Mouse (Mus musculus): ENCODE measurements around the gene Celsr2. TPM values are rescaled to one million over a fixed set of nuclear protein-coding genes. Genes with fewer than 3 reads are reported as not detected.
A peak's percentile ranks its signal among the peaks of the same experiment; 100 is the strongest.

Celsr2 gene
- polyA plus RNA-seq, 1 experiment from 2014 or later = 59.4 TPM

- no peak overlapping the region for H3K4me2 ChIP-seq (ENCODE audit: low read length)
- no peak overlapping the region for H3K27ac ChIP-seq (replicated peaks; ENCODE audit: low read depth, low read length)
- H3K36me3 ChIP-seq (ENCODE audit: control insufficient read depth, insufficient read depth, low read length) = peaks cover 62% of the 10 kb centered on the region
- 18% methylated on average over 10 of the region's 10 CpGs for WGBS
- H3K4me1 ChIP-seq (ENCODE audit: control insufficient read depth, insufficient read depth, low read length) = no peaks in the 10 kb centered on the region
- no peak overlapping the region for H3K9ac ChIP-seq (replicated peaks; ENCODE audit: low read length)
- DNase-seq (no peak), ATAC-seq (ENCODE audit: low FRiP score, low TSS enrichment) (no peak)
- H3K9me3 ChIP-seq (ENCODE audit: control insufficient read depth, low read length) = no peaks in the 10 kb centered on the region
- no peaks in the 10 kb centered on the region for H3K27me3 ChIP-seq (ENCODE audit: control insufficient read depth, insufficient read depth, low read length)
- H3K4me3 ChIP-seq (replicated peaks; ENCODE audit: low read depth, low read length) = no peak overlapping the region
These were observed 23.1 kb downstream of the Celsr2 start for GRCm38 (mm10) chr3:108392299-108392698.

GRCm38 (mm10) chr3:108389111-108389545 is 26.2 kb downstream of the Celsr2 start:
- peak; percentile 80 for ATAC-seq (ENCODE audit: low FRiP score, low TSS enrichment)
- H3K27ac ChIP-seq (replicated peaks; ENCODE audit: low read depth, low read length) = 0 out of 2 replicates have a peak overlapping the region, but pooled peaks have one; percentile 3

GRCm38 (mm10) chr3:108386186-108386585 is 29.2 kb downstream of the Celsr2 start:
- ATAC-seq (ENCODE audit: low FRiP score, low TSS enrichment) (no peak), DNase-seq (no peak)
- Histone ChIP-seq H3K27ac (replicated peaks; ENCODE audit: low read depth, low read length) (no peak overlapping the region), H3K9ac (replicated peaks; ENCODE audit: low read length) (no peak overlapping the region), H3K4me1 (ENCODE audit: control insufficient read depth, insufficient read depth, low read length) (peaks cover 9% of the 10 kb centered on the region; the same call in 1 of the 2 replicates), H3K4me3 (replicated peaks; ENCODE audit: low read depth, low read length) (no peak overlapping the region), H3K4me2 (ENCODE audit: low read length) (no peak overlapping the region), H3K9me3 (ENCODE audit: control insufficient read depth, low read length) (no peaks in the 10 kb centered on the region), H3K36me3 (ENCODE audit: control insufficient read depth, insufficient read depth, low read length) (peaks cover 1% of the 10 kb centered on the region; the same call in 1 of the 2 replicates), H3K27me3 (ENCODE audit: control insufficient read depth, insufficient read depth, low read length) (no peaks in the 10 kb centered on the region)
- 93% methylated on average over 10 of the region's 10 CpGs for WGBS

More at GRCm38 (mm10) chr3:108389111-108389545, 26.2 kb downstream of the Celsr2 start:
- Histone ChIP-seq H3K4me3 (replicated peaks; ENCODE audit: low read depth, low read length) (no peak overlapping the region), H3K36me3 (ENCODE audit: control insufficient read depth, insufficient read depth, low read length) (peaks cover 30% of the 10 kb centered on the region), H3K9ac (replicated peaks; ENCODE audit: low read length) (no peak overlapping the region), H3K4me2 (ENCODE audit: low read length) (no peak overlapping the region), H3K4me1 (ENCODE audit: control insufficient read depth, insufficient read depth, low read length) (peaks cover 6% of the 10 kb centered on the region; the same call in 1 of the 2 replicates), H3K27me3 (ENCODE audit: control insufficient read depth, insufficient read depth, low read length) (no peaks in the 10 kb centered on the region), H3K9me3 (ENCODE audit: control insufficient read depth, low read length) (no peaks in the 10 kb centered on the region)
- DNase-seq = peak; percentile 97
- 1% methylated on average over 5 of the region's 5 CpGs for WGBS

GRCm38 (mm10) chr3:108384425-108384824 is 30.9 kb downstream of the Celsr2 start:
- H3K27me3 ChIP-seq (ENCODE audit: control insufficient read depth, insufficient read depth, low read length) = no peaks in the 10 kb centered on the region
- no peak for ATAC-seq (ENCODE audit: low FRiP score, low TSS enrichment)
- no peak overlapping the region for H3K27ac ChIP-seq (replicated peaks; ENCODE audit: low read depth, low read length)
- H3K36me3 ChIP-seq (ENCODE audit: control insufficient read depth, insufficient read depth, low read length) = no peaks in the 10 kb centered on the region
- H3K4me2 ChIP-seq (ENCODE audit: low read length) = peak overlapping the region; percentile 65
- peak overlapping the region; percentile 50 for H3K4me3 ChIP-seq (replicated peaks; ENCODE audit: low read depth, low read length)
- no peak overlapping the region for H3K9ac ChIP-seq (replicated peaks; ENCODE audit: low read length)
- 41% methylated on average over 2 of the region's 2 CpGs for WGBS
- no peak for DNase-seq
- H3K4me1 ChIP-seq (ENCODE audit: control insufficient read depth, insufficient read depth, low read length) = peaks cover 9% of the 10 kb centered on the region; the same call in 1 of the 2 replicates
- no peaks in the 10 kb centered on the region for H3K9me3 ChIP-seq (ENCODE audit: control insufficient read depth, low read length)

- Histone ChIP-seq H3K27me3 (ENCODE audit: control insufficient read depth, insufficient read depth, low read length) (no peaks in the 10 kb centered on the region), H3K4me3 (replicated peaks; ENCODE audit: low read depth, low read length) (peak within 1 kb of the TSS; percentile 50), H3K4me1 (ENCODE audit: control insufficient read depth, insufficient read depth, low read length) (peaks cover 9% of the 10 kb centered on the region; the same call in 1 of the 2 replicates), H3K9ac (replicated peaks; ENCODE audit: low read length) (peak within 1 kb of the TSS; percentile 42), H3K4me2 (ENCODE audit: low read length) (peak within 1 kb of the TSS; percentile 65), H3K9me3 (ENCODE audit: control insufficient read depth, low read length) (no peaks in the 10 kb centered on the region), H3K36me3 (ENCODE audit: control insufficient read depth, insufficient read depth, low read length) (no peaks in the 10 kb centered on the region), H3K27ac (replicated peaks; ENCODE audit: low read depth, low read length) (peak within 1 kb of the TSS; percentile 57; the same call in 1 of the 2 replicates)
- ATAC-seq (ENCODE audit: low FRiP score, low TSS enrichment) = peak; percentile 90
- under 1% methylated on average over 44 of the region's 44 CpGs for WGBS
- DNase-seq = peak; percentile 96
These were observed 31.6 kb downstream of the Celsr2 start, which contains the start of gene Psrc1 for GRCm38 (mm10) chr3:108383485-108384354. Psrc1 (plus strand) TSS chr3:108383839.

GRCm38 (mm10) chr3:108381945-108382875 is 33.1 kb downstream of the Celsr2 start:
- H3K4me2 ChIP-seq (ENCODE audit: low read length) = no peak overlapping the region
- 89% methylated on average over 14 of the region's 14 CpGs for WGBS
- ATAC-seq (ENCODE audit: low FRiP score, low TSS enrichment) = no peak

GRCm38 (mm10) chr3:108380695-108381094 is 34.7 kb downstream of the Celsr2 start:
- H3K4me2 ChIP-seq (ENCODE audit: low read length) = no peak overlapping the region
- DNase-seq = no peak
- no peak overlapping the region for H3K27ac ChIP-seq (replicated peaks; ENCODE audit: low read depth, low read length)
- 72% methylated on average over 6 of the region's 6 CpGs for WGBS
- peaks cover 9% of the 10 kb centered on the region; the same call in 1 of the 2 replicates for H3K4me1 ChIP-seq (ENCODE audit: control insufficient read depth, insufficient read depth, low read length)
- no peaks in the 10 kb centered on the region for H3K9me3 ChIP-seq (ENCODE audit: control insufficient read depth, low read length)
- no peak overlapping the region for H3K9ac ChIP-seq (replicated peaks; ENCODE audit: low read length)
- no peaks in the 10 kb centered on the region for H3K36me3 ChIP-seq (ENCODE audit: control insufficient read depth, insufficient read depth, low read length)
- no peak for ATAC-seq (ENCODE audit: low FRiP score, low TSS enrichment)
- no peak overlapping the region for H3K4me3 ChIP-seq (replicated peaks; ENCODE audit: low read depth, low read length)
- no peaks in the 10 kb centered on the region for H3K27me3 ChIP-seq (ENCODE audit: control insufficient read depth, insufficient read depth, low read length)

More at GRCm38 (mm10) chr3:108381945-108382875, 33.1 kb downstream of the Celsr2 start:
- Histone ChIP-seq H3K9ac (replicated peaks; ENCODE audit: low read length) (no peak overlapping the region), H3K36me3 (ENCODE audit: control insufficient read depth, insufficient read depth, low read length) (no peaks in the 10 kb centered on the region), H3K27ac (replicated peaks; ENCODE audit: low read depth, low read length) (no peak overlapping the region), H3K9me3 (ENCODE audit: control insufficient read depth, low read length) (no peaks in the 10 kb centered on the region), H3K4me1 (ENCODE audit: control insufficient read depth, insufficient read depth, low read length) (peaks cover 9% of the 10 kb centered on the region; the same call in 1 of the 2 replicates), H3K27me3 (ENCODE audit: control insufficient read depth, insufficient read depth, low read length) (no peaks in the 10 kb centered on the region), H3K4me3 (replicated peaks; ENCODE audit: low read depth, low read length) (no peak overlapping the region)
- DNase-seq = no peak

Data from midbrain, embryonic 14.5 days (tissue).